Mouse (Mus musculus): Measurements from ENCODE around the gene Cyp11a1. TPM values are rescaled to one million over a fixed set of nuclear protein-coding genes. Genes with fewer than 3 reads are reported as not detected.

Gene Cyp11a1
- polyA plus RNA-seq, 1 experiment from 2014 or later = 0.16 TPM

DNA sequence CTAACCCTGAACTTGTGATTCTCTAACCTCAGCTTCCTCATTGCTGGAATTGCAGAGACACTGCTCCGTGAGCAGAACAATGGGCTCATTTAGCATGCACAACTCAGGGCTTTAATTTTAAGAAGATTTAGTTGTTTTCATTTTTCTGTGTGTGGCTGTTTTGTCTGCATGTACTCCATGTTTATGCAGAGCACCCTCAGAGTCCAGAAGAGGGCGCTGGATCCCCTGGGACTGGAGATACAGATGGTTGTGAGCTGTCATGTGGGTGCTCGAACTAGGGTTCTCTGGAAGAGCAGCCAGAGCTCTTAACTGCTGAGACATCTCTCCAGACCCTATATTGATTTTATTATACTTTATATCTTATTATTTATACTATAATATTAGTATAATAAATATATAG lies 3.4 kb downstream of the Cyp11a1 start:
- H3K27ac ChIP-seq (ENCODE audit: low read depth, low read length) = no peak overlapping the region; the same call in 1 of the 2 replicates
- H3K27me3 ChIP-seq (ENCODE audit: control insufficient read depth, insufficient read depth, low read length) = no peaks in the 10 kb centered on the region
- WGBS = 57% methylated on average over 3 of the region's 3 CpGs
- H3K4me3 ChIP-seq (ENCODE audit: low read depth, low read length) = no peak overlapping the region
- ATAC-seq (ENCODE audit: insufficient read depth, low FRiP score, low TSS enrichment) (no peak), DNase-seq (ENCODE audit: low spot score) (no peak)
- H3K4me2 ChIP-seq (ENCODE audit: low read depth) = no peak overlapping the region
- no peaks in the 10 kb centered on the region for H3K36me3 ChIP-seq (ENCODE audit: control insufficient read depth, insufficient read depth, low read length)
- H3K9ac ChIP-seq (ENCODE audit: low read length) = no peak overlapping the region
- H3K9me3 ChIP-seq (ENCODE audit: control insufficient read depth, low read length) = no peaks in the 10 kb centered on the region
- H3K4me1 ChIP-seq (ENCODE audit: control insufficient read depth, insufficient read depth, low read length) = no peaks in the 10 kb centered on the region

DNA sequence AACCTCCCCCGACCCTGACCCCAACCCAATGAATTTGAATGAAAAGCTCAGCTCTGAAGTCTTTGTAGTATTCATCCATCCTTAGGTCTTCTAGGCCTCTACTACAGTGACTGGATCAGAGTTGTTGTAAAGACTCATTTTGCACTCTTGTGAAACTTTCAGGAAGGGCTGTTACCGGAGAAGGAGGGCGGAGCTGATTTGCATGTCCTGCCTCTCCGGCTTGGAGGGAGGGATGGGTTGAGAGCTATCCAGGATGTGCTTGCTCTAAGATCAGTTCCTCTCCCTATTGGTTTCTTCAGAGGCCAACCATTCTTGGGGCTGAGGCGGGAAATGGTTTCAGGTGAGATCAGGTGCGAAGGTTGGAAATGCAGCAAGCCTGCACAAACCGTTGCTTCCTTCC lies 4.8 kb downstream of the Cyp11a1 start:
- H3K4me1 ChIP-seq (ENCODE audit: control insufficient read depth, insufficient read depth, low read length) = no peaks in the 10 kb centered on the region
- H3K9ac ChIP-seq (ENCODE audit: low read length) = no peak overlapping the region
- 37% methylated on average over 7 of the region's 7 CpGs for WGBS

DNA sequence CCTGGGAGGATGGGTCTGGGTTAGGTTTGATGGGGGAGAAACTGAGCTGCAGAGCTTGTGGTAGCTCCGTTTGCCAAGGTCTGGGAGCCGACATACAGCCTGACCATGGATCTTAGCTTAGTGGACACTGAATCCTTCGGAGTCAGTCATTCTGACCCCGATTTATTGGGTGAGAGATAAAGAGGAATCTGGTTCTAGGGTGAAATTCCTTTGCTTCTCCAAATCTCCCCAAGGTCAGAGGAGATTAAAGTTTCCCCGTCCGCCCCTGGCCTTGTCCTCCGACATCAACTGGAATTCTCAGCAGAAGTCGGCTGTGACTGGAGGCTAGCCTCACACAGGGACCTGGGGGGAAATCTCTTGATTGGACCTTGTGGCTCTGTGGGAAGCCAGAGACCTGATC lies 5.3 kb downstream of the Cyp11a1 start:
- Histone ChIP-seq H3K4me2 (ENCODE audit: low read depth) (no peak overlapping the region), H3K9ac (ENCODE audit: low read length) (no peak overlapping the region), H3K9me3 (ENCODE audit: control insufficient read depth, low read length) (no peaks in the 10 kb centered on the region), H3K36me3 (ENCODE audit: control insufficient read depth, insufficient read depth, low read length) (no peaks in the 10 kb centered on the region), H3K4me1 (ENCODE audit: control insufficient read depth, insufficient read depth, low read length) (no peaks in the 10 kb centered on the region), H3K4me3 (ENCODE audit: low read depth, low read length) (no peak overlapping the region), H3K27me3 (ENCODE audit: control insufficient read depth, insufficient read depth, low read length) (no peaks in the 10 kb centered on the region), H3K27ac (ENCODE audit: low read depth, low read length) (no peak overlapping the region)
- WGBS = 82% methylated on average over 8 of the region's 8 CpGs
- DNase-seq (ENCODE audit: low spot score) = no peak
- no peak for ATAC-seq (ENCODE audit: insufficient read depth, low FRiP score, low TSS enrichment)

More for the DNA sequence above, 4.8 kb downstream of the Cyp11a1 start:
- H3K27ac ChIP-seq (ENCODE audit: low read depth, low read length) = no peak overlapping the region
- H3K9me3 ChIP-seq (ENCODE audit: control insufficient read depth, low read length) = no peaks in the 10 kb centered on the region
- no peaks in the 10 kb centered on the region for H3K36me3 ChIP-seq (ENCODE audit: control insufficient read depth, insufficient read depth, low read length)
- DNase-seq (ENCODE audit: low spot score) = no peak
- no peak for ATAC-seq (ENCODE audit: insufficient read depth, low FRiP score, low TSS enrichment)
- H3K4me3 ChIP-seq (ENCODE audit: low read depth, low read length) = no peak overlapping the region
- H3K4me2 ChIP-seq (ENCODE audit: low read depth) = no peak overlapping the region
- H3K27me3 ChIP-seq (ENCODE audit: control insufficient read depth, insufficient read depth, low read length) = no peaks in the 10 kb centered on the region

DNA sequence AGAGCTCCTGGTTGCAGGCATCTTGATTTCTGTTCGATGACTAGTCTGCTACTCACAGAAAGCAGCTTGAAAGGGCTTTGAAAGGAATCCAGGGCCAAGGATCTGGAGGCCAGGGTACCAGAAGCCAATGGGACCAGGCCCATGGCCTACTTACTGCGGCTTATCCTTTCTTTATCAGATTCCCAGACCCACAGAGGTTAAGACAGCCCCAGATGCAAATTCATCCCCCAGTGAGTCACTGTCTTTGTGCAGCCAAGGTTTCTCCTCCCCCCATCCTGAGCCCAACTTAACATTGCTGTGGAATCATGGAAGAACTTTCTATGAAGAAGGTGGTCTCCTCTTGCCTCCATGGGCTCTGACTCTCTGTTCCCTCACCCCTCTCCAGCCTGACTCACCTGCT lies 6.3 kb downstream of the Cyp11a1 start:
- Histone ChIP-seq H3K27me3 (ENCODE audit: control insufficient read depth, insufficient read depth, low read length) (no peaks in the 10 kb centered on the region), H3K4me2 (ENCODE audit: low read depth) (no peak overlapping the region), H3K27ac (ENCODE audit: low read depth, low read length) (no peak overlapping the region), H3K9ac (ENCODE audit: low read length) (no peak overlapping the region), H3K4me1 (ENCODE audit: control insufficient read depth, insufficient read depth, low read length) (no peaks in the 10 kb centered on the region), H3K36me3 (ENCODE audit: control insufficient read depth, insufficient read depth, low read length) (no peaks in the 10 kb centered on the region), H3K9me3 (ENCODE audit: control insufficient read depth, low read length) (no peaks in the 10 kb centered on the region), H3K4me3 (ENCODE audit: low read depth, low read length) (no peak overlapping the region)
- 79% methylated on average over 2 of the region's 2 CpGs for WGBS
- DNase-seq (ENCODE audit: low spot score) = no peak
- no peak for ATAC-seq (ENCODE audit: insufficient read depth, low FRiP score, low TSS enrichment)

DNA sequence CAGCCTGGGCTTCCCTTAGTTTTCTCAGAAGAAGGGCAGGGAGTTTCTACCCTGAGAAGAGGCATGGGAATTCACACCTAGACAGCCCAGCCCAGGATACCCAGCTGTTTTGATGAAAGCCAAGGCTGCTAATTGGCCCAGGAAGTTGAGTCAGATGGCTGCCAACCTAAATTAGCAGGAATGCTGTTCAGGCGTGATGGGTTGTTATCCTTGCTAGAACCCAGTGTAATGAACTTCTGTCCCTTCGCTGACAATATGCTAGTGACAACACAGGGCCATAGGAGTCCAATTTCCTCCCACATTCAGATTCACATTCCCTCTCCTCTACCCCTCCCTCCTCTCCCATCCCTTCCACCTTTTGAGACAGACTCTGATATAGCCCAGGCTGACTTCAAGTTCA lies 6.7 kb downstream of the Cyp11a1 start:
- WGBS = 64% methylated on average over 2 of the region's 2 CpGs
- Histone ChIP-seq H3K27ac (ENCODE audit: low read depth, low read length) (no peak overlapping the region), H3K4me3 (ENCODE audit: low read depth, low read length) (no peak overlapping the region), H3K9ac (ENCODE audit: low read length) (no peak overlapping the region), H3K9me3 (ENCODE audit: control insufficient read depth, low read length) (no peaks in the 10 kb centered on the region), H3K27me3 (ENCODE audit: control insufficient read depth, insufficient read depth, low read length) (no peaks in the 10 kb centered on the region), H3K4me1 (ENCODE audit: control insufficient read depth, insufficient read depth, low read length) (no peaks in the 10 kb centered on the region), H3K36me3 (ENCODE audit: control insufficient read depth, insufficient read depth, low read length) (no peaks in the 10 kb centered on the region), H3K4me2 (ENCODE audit: low read depth) (no peak overlapping the region)
- DNase-seq (ENCODE audit: low spot score) (no peak), ATAC-seq (ENCODE audit: insufficient read depth, low FRiP score, low TSS enrichment) (no peak)

DNA sequence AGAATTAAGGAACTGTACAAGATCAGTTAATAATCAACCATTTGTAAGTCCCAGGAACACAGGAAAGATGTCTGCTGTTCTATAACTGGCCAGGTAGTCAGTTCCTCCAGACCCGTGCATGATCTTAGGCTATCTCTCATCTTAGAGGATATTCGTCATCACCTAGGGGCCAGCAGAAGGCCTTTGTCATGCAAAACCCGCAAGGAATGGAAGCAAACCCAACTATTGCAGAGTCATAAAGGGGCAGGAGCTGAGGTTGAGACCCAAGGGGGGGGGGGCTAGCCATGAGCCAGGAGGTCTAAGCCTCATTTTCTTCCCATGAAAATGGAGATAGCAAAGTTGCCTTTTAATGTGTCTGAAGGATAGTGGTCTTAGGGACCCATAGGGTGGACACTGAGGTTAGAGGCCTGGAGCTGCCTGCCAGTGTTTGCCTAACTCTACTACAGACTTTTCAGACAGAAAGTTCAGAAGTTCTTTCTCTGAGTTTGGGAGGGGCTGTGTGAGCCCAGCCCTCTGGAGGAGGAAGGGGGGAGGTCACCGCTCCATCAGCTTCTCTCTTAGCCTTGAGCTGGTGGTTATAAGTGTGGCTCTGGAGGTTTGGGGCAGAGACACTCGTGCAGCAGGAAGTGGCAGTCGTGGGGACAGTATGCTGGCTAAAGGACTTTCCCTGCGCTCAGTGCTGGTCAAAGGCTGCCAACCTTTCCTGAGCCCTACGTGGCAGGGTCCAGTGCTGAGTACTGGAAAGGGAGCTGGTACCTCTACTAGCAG lies 8.4 kb downstream of the Cyp11a1 start:
- Histone ChIP-seq H3K4me3 (ENCODE audit: low read depth, low read length) (no peak overlapping the region), H3K27me3 (ENCODE audit: control insufficient read depth, insufficient read depth, low read length) (no peaks in the 10 kb centered on the region), H3K4me1 (ENCODE audit: control insufficient read depth, insufficient read depth, low read length) (no peaks in the 10 kb centered on the region), H3K4me2 (ENCODE audit: low read depth) (no peak overlapping the region), H3K9me3 (ENCODE audit: control insufficient read depth, low read length) (no peaks in the 10 kb centered on the region), H3K36me3 (ENCODE audit: control insufficient read depth, insufficient read depth, low read length) (no peaks in the 10 kb centered on the region), H3K9ac (ENCODE audit: low read length) (no peak overlapping the region), H3K27ac (ENCODE audit: low read depth, low read length) (no peak overlapping the region)
- no peak for ATAC-seq (ENCODE audit: insufficient read depth, low FRiP score, low TSS enrichment)
- WGBS = 66% methylated on average over 8 of the region's 8 CpGs
- no peak for DNase-seq (ENCODE audit: low spot score)

DNA sequence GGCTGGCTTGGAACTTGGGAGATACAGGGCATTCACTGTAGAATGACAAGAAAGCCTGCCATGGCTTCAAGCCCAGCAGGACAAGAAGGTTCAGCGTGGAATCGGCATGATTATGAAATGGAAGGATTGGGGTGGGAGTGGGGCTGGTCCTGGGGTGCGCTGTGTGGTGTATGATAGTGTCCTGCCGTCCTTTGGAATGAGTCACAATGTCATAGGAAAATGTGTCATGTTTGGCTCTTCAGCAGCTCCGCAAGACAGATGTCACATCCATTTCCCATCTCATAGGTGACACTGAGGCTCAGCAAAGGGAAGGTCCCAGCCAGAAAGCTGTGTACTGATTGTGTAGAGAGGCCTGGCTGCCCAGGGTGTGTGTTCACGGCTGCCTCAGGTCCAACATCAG lies 9.6 kb downstream of the Cyp11a1 start:
- Histone ChIP-seq H3K27ac (ENCODE audit: low read depth, low read length) (no peak overlapping the region), H3K4me3 (ENCODE audit: low read depth, low read length) (no peak overlapping the region), H3K9me3 (ENCODE audit: control insufficient read depth, low read length) (no peaks in the 10 kb centered on the region), H3K27me3 (ENCODE audit: control insufficient read depth, insufficient read depth, low read length) (no peaks in the 10 kb centered on the region), H3K4me2 (ENCODE audit: low read depth) (no peak overlapping the region), H3K9ac (ENCODE audit: low read length) (no peak overlapping the region), H3K4me1 (ENCODE audit: control insufficient read depth, insufficient read depth, low read length) (no peaks in the 10 kb centered on the region), H3K36me3 (ENCODE audit: control insufficient read depth, insufficient read depth, low read length) (no peaks in the 10 kb centered on the region)
- WGBS = 88% methylated on average over 6 of the region's 6 CpGs
- no peak for ATAC-seq (ENCODE audit: insufficient read depth, low FRiP score, low TSS enrichment)
- DNase-seq (ENCODE audit: low spot score) = no peak

DNA sequence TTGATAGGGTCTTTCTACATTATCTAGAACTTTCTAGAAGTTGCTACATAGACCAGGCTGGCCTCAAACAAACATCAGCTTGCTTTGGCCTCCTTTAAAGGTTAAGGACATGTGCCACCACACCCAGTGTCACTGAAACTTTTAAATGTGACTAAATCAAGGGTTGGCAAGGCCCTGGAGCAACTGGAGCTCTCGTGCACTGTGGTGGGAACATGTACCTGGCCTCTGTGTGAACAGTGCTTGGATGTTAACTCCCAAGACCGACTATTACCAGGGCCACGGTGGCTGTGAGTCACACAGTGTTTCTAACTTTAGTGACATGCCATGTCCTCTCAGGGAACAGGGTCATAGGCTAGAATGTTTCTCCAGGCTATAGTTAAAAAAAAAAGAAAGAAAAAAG lies 10.8 kb downstream of the Cyp11a1 start:
- Histone ChIP-seq H3K4me3 (ENCODE audit: low read depth, low read length) (no peak overlapping the region), H3K27ac (ENCODE audit: low read depth, low read length) (no peak overlapping the region), H3K27me3 (ENCODE audit: control insufficient read depth, insufficient read depth, low read length) (no peaks in the 10 kb centered on the region), H3K9me3 (ENCODE audit: control insufficient read depth, low read length) (no peaks in the 10 kb centered on the region), H3K4me2 (ENCODE audit: low read depth) (no peak overlapping the region), H3K4me1 (ENCODE audit: control insufficient read depth, insufficient read depth, low read length) (no peaks in the 10 kb centered on the region), H3K36me3 (ENCODE audit: control insufficient read depth, insufficient read depth, low read length) (no peaks in the 10 kb centered on the region), H3K9ac (ENCODE audit: low read length) (no peak overlapping the region)
- WGBS = 78% methylated on average over 3 of the region's 3 CpGs
- no peak for ATAC-seq (ENCODE audit: insufficient read depth, low FRiP score, low TSS enrichment)
- DNase-seq (ENCODE audit: low spot score) = no peak

DNA sequence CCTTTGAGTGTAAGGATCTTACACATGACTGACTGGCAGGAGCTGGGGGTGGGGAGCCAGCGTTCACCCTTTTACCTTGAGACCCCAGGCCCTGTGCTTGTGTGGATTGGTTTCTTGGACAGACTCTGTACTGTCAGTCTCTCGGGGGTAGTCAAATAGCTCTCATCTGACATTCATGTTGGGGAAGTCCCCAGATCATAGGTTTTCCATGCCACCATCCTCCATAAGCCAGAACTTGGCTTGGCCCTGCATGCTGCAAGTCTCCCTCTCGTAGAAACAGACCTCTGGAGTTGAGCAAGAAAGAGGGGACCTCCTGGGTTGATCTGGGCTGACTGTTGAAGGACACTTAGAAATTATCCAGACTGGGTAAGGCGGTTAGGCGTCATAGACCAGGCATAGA lies 12.2 kb downstream of the Cyp11a1 start:
- ATAC-seq (ENCODE audit: insufficient read depth, low FRiP score, low TSS enrichment) (no peak), DNase-seq (ENCODE audit: low spot score) (no peak)
- Histone ChIP-seq H3K4me3 (ENCODE audit: low read depth, low read length) (no peak overlapping the region), H3K36me3 (ENCODE audit: control insufficient read depth, insufficient read depth, low read length) (no peaks in the 10 kb centered on the region), H3K27me3 (ENCODE audit: control insufficient read depth, insufficient read depth, low read length) (no peaks in the 10 kb centered on the region), H3K4me1 (ENCODE audit: control insufficient read depth, insufficient read depth, low read length) (no peaks in the 10 kb centered on the region), H3K27ac (ENCODE audit: low read depth, low read length) (no peak overlapping the region), H3K9ac (ENCODE audit: low read length) (no peak overlapping the region), H3K4me2 (ENCODE audit: low read depth) (no peak overlapping the region), H3K9me3 (ENCODE audit: control insufficient read depth, low read length) (no peaks in the 10 kb centered on the region)
- 92% methylated on average over 5 of the region's 5 CpGs for WGBS
